Mouse (Mus musculus): ENCODE measurements around the gene Maml2. TPM values are rescaled to one million over a fixed set of nuclear protein-coding genes. Genes with fewer than 3 reads are reported as not detected.

Gene Maml2
- polyA plus RNA-seq (2014; fragmentation: Nextera tagmentation; extraction: Ambion mirVana): 6.3 and 10.7 TPM in 2 replicates

GRCm38 (mm10) chr9:13297668-13298512 is at the start of gene Maml2:
Gene Maml2, plus strand, starts transcription at chr9:13297957.
- WGBS: under 1% methylated on average over 23 of the region's 23 CpGs
- Histone ChIP-seq H3K36me3 (ENCODE audit: control insufficient read depth, insufficient read depth, low read length) (no peaks in the 10 kb centered on the region), H3K27ac (ENCODE audit: low read depth, low read length) (peak within 1 kb of the TSS; percentile 59; the same call in 1 of the 2 replicates), H3K4me1 (ENCODE audit: control insufficient read depth, insufficient read depth, low read length) (peaks cover 47% of the 10 kb centered on the region), H3K9ac (ENCODE audit: low read depth, low read length) (peak within 1 kb of the TSS; percentile 65), H3K27me3 (ENCODE audit: control insufficient read depth, insufficient read depth, low read length) (no peaks in the 10 kb centered on the region), H3K4me2 (replicated peaks; ENCODE audit: low read depth, low read length) (peak within 1 kb of the TSS; percentile 99), H3K9me3 (ENCODE audit: control insufficient read depth, low read length) (no peaks in the 10 kb centered on the region), H3K4me3 (ENCODE audit: low read length) (peak within 1 kb of the TSS; percentile 49)
- ATAC-seq (ENCODE audit: low FRiP score, low TSS enrichment): peak; percentile 73

- no peaks in the 10 kb centered on the region for H3K4me1 ChIP-seq (ENCODE audit: control insufficient read depth, insufficient read depth, low read length)
- no peak overlapping the region for H3K4me3 ChIP-seq (ENCODE audit: low read length)
- WGBS: 92% methylated on average over 4 of the region's 4 CpGs
- H3K9ac ChIP-seq (ENCODE audit: low read depth, low read length): no peak overlapping the region
- H3K27ac ChIP-seq (ENCODE audit: low read depth, low read length): no peak overlapping the region
- no peaks in the 10 kb centered on the region for H3K36me3 ChIP-seq (ENCODE audit: control insufficient read depth, insufficient read depth, low read length)
- no peaks in the 10 kb centered on the region for H3K27me3 ChIP-seq (ENCODE audit: control insufficient read depth, insufficient read depth, low read length)
- no peaks in the 10 kb centered on the region for H3K9me3 ChIP-seq (ENCODE audit: control insufficient read depth, low read length)
- no peak for ATAC-seq (ENCODE audit: low FRiP score, low TSS enrichment)
- no peak overlapping the region for H3K4me2 ChIP-seq (replicated peaks; ENCODE audit: low read depth, low read length)
These were observed 49.7 kb upstream of the Maml2 start for GRCm38 (mm10) chr9:13248104-13248503.

- Histone ChIP-seq H3K9ac (ENCODE audit: low read depth, low read length) (no peak overlapping the region), H3K9me3 (ENCODE audit: control insufficient read depth, low read length) (no peaks in the 10 kb centered on the region), H3K4me1 (ENCODE audit: control insufficient read depth, insufficient read depth, low read length) (no peaks in the 10 kb centered on the region), H3K27me3 (ENCODE audit: control insufficient read depth, insufficient read depth, low read length) (no peaks in the 10 kb centered on the region), H3K4me3 (ENCODE audit: low read length) (no peak overlapping the region), H3K36me3 (ENCODE audit: control insufficient read depth, insufficient read depth, low read length) (no peaks in the 10 kb centered on the region), H3K4me2 (replicated peaks; ENCODE audit: low read depth, low read length) (no peak overlapping the region), H3K27ac (ENCODE audit: low read depth, low read length) (no peak overlapping the region)
- no peak for ATAC-seq (ENCODE audit: low FRiP score, low TSS enrichment)
- 91% methylated on average over 2 of the region's 2 CpGs for WGBS
These were observed 46.5 kb upstream of the Maml2 start for GRCm38 (mm10) chr9:13251251-13251650.

DNA sequence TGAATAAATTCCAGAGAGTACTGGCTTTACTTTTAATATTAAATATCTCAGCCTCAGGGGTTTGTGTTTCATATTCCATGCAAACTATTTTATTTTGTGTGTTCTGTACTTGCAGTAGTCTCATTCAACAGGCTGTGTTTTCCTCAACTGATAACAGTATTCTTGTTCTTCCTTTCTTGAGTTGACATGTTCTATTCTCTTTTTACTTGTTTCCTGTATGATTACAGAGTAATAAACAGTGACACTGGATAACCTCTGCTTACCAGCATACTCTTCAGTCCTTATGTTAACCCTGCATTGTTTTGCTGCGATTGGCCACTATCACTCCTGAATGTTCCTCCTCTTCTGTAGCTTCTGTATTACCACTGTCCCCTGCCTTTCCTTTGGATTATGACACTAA is 41.0 kb upstream of the Maml2 start:
- no peak for ATAC-seq (ENCODE audit: low FRiP score, low TSS enrichment)
- Histone ChIP-seq H3K27ac (ENCODE audit: low read depth, low read length) (no peak overlapping the region), H3K9ac (ENCODE audit: low read depth, low read length) (no peak overlapping the region), H3K9me3 (ENCODE audit: control insufficient read depth, low read length) (no peaks in the 10 kb centered on the region), H3K27me3 (ENCODE audit: control insufficient read depth, insufficient read depth, low read length) (no peaks in the 10 kb centered on the region), H3K4me2 (replicated peaks; ENCODE audit: low read depth, low read length) (no peak overlapping the region), H3K4me3 (ENCODE audit: low read length) (no peak overlapping the region), H3K4me1 (ENCODE audit: control insufficient read depth, insufficient read depth, low read length) (no peaks in the 10 kb centered on the region), H3K36me3 (ENCODE audit: control insufficient read depth, insufficient read depth, low read length) (no peaks in the 10 kb centered on the region)
- 95% methylated on average over 1 of the region's 1 CpGs for WGBS

- H3K9ac ChIP-seq (ENCODE audit: low read depth, low read length): no peak overlapping the region
- no peaks in the 10 kb centered on the region for H3K36me3 ChIP-seq (ENCODE audit: control insufficient read depth, insufficient read depth, low read length)
- H3K27me3 ChIP-seq (ENCODE audit: control insufficient read depth, insufficient read depth, low read length): no peaks in the 10 kb centered on the region
- no peak for ATAC-seq (ENCODE audit: low FRiP score, low TSS enrichment)
- no peaks in the 10 kb centered on the region for H3K9me3 ChIP-seq (ENCODE audit: control insufficient read depth, low read length)
- H3K4me2 ChIP-seq (replicated peaks; ENCODE audit: low read depth, low read length): no peak overlapping the region
- no peaks in the 10 kb centered on the region for H3K4me1 ChIP-seq (ENCODE audit: control insufficient read depth, insufficient read depth, low read length)
- H3K4me3 ChIP-seq (ENCODE audit: low read length): no peak overlapping the region
- H3K27ac ChIP-seq (ENCODE audit: low read depth, low read length): no peak overlapping the region
- 84% methylated on average over 2 of the region's 2 CpGs for WGBS
These were observed 39.6 kb upstream of the Maml2 start for GRCm38 (mm10) chr9:13258173-13258572.

- 84% methylated on average over 3 of the region's 3 CpGs for WGBS
These were observed 36.8 kb upstream of the Maml2 start for GRCm38 (mm10) chr9:13260980-13261379.

GRCm38 (mm10) chr9:13273219-13273618 is 24.5 kb upstream of the Maml2 start:
- H3K27ac ChIP-seq (ENCODE audit: low read depth, low read length): no peak overlapping the region
- no peak overlapping the region for H3K4me2 ChIP-seq (replicated peaks; ENCODE audit: low read depth, low read length)
- 93% methylated on average over 1 of the region's 1 CpGs for WGBS
- H3K27me3 ChIP-seq (ENCODE audit: control insufficient read depth, insufficient read depth, low read length): no peaks in the 10 kb centered on the region
- H3K4me3 ChIP-seq (ENCODE audit: low read length): no peak overlapping the region
- no peak for ATAC-seq (ENCODE audit: low FRiP score, low TSS enrichment)
- H3K36me3 ChIP-seq (ENCODE audit: control insufficient read depth, insufficient read depth, low read length): no peaks in the 10 kb centered on the region
- no peaks in the 10 kb centered on the region for H3K4me1 ChIP-seq (ENCODE audit: control insufficient read depth, insufficient read depth, low read length)
- H3K9me3 ChIP-seq (ENCODE audit: control insufficient read depth, low read length): no peaks in the 10 kb centered on the region
- no peak overlapping the region for H3K9ac ChIP-seq (ENCODE audit: low read depth, low read length)

More at GRCm38 (mm10) chr9:13260980-13261379, 36.8 kb upstream of the Maml2 start:
- H3K9me3 ChIP-seq (ENCODE audit: control insufficient read depth, low read length): no peaks in the 10 kb centered on the region
- ATAC-seq (ENCODE audit: low FRiP score, low TSS enrichment): no peak
- no peaks in the 10 kb centered on the region for H3K4me1 ChIP-seq (ENCODE audit: control insufficient read depth, insufficient read depth, low read length)
- no peak overlapping the region for H3K27ac ChIP-seq (ENCODE audit: low read depth, low read length)
- no peaks in the 10 kb centered on the region for H3K36me3 ChIP-seq (ENCODE audit: control insufficient read depth, insufficient read depth, low read length)
- H3K27me3 ChIP-seq (ENCODE audit: control insufficient read depth, insufficient read depth, low read length): no peaks in the 10 kb centered on the region
- H3K4me3 ChIP-seq (ENCODE audit: low read length): no peak overlapping the region
- H3K4me2 ChIP-seq (replicated peaks; ENCODE audit: low read depth, low read length): no peak overlapping the region
- no peak overlapping the region for H3K9ac ChIP-seq (ENCODE audit: low read depth, low read length)

- no peak for ATAC-seq (ENCODE audit: low FRiP score, low TSS enrichment)
- no peaks in the 10 kb centered on the region for H3K36me3 ChIP-seq (ENCODE audit: control insufficient read depth, insufficient read depth, low read length)
- H3K9ac ChIP-seq (ENCODE audit: low read depth, low read length): no peak overlapping the region
- no peaks in the 10 kb centered on the region for H3K4me1 ChIP-seq (ENCODE audit: control insufficient read depth, insufficient read depth, low read length)
- no peak overlapping the region for H3K4me2 ChIP-seq (replicated peaks; ENCODE audit: low read depth, low read length)
- no peak overlapping the region for H3K27ac ChIP-seq (ENCODE audit: low read depth, low read length)
- no peaks in the 10 kb centered on the region for H3K27me3 ChIP-seq (ENCODE audit: control insufficient read depth, insufficient read depth, low read length)
- no peak overlapping the region for H3K4me3 ChIP-seq (ENCODE audit: low read length)
- H3K9me3 ChIP-seq (ENCODE audit: control insufficient read depth, low read length): no peaks in the 10 kb centered on the region
- 71% methylated on average over 2 of the region's 2 CpGs for WGBS
These were observed 10.3 kb upstream of the Maml2 start for GRCm38 (mm10) chr9:13287482-13287881.
